Mouse (Mus musculus): ENCODE results near the gene 1110012L19Rik. TPM values are rescaled to one million over a fixed set of nuclear protein-coding genes. Genes with fewer than 3 reads are reported as not detected.
"Not testable (repeated sequence)": the region's sequence is repeated elsewhere in the genome, so short reads cannot be mapped to it uniquely, and the experiment has no call there.

Gene 1110012L19Rik
- polyA plus RNA-seq (2012; fragmentation: generic; extraction: Trizol): 25.5 TPM

DNA sequence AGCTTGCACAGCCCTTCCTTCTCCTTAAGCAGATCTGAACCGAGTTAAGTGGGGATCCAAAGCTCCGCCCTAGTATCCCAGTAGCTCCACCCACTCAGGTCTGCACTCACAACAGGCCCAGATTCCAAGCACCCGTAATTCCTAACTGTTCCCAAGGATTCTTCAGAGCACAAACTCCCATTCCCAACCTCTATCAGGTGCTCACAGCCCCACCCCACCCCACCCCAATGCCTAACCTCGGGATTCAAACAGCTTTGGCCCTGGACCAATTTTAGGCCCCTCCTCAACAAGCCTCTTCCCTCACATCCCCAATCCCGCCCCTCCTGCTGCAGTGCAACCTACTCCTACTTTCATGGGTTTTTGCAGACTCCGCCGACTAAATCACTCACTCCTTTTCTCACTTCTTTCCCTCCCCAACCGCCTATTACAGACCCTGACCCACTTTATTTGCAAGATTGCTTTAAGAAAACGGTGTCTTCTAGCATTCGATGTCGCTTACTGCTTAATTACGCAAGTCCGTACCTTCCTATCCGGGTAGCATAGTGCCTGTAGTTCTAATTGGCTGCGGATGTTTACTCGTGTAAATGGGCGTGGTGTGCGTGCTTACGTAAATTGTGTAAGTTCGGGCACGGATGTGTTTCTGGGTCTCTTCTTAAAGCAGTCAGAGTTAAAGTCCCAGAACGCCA is at the start of gene 1110012L19Rik:
Gene 1110012L19Rik (plus strand): TSS at position 602 of the 686 bp plus-strand sequence.
- Histone ChIP-seq H3ac (ENCODE audit: control insufficient read depth, insufficient read length) (no peak within 1 kb of the TSS), H3K4me3 (peak within 1 kb of the TSS; percentile 45), H3K27me3 (ENCODE audit: control insufficient read depth, insufficient read depth, insufficient read length) (peaks cover 4% of the 10 kb centered on the region), H3K36me3 (ENCODE audit: control insufficient read depth, insufficient read depth) (no peaks in the 10 kb centered on the region), H3K79me2 (ENCODE audit: control insufficient read depth, insufficient read depth) (no peaks in the 10 kb centered on the region), H3K4me2 (ENCODE audit: low read depth) (peak within 1 kb of the TSS; percentile 77)
- TF ChIP-seq POLR2A (IDR thresholded peaks at IDR 0.05; ENCODE audit: insufficient read length, low read depth): peak; percentile 13
- peak; percentile 66; the same call in 1 of the 2 replicates for TF ChIP-seq CEBPB (IDR thresholded peaks at IDR 0.05; ENCODE audit: insufficient read depth, poor library complexity, severe bottlenecking)
- no peak for TF ChIP-seq TCF12 (IDR thresholded peaks at IDR 0.05; ENCODE audit: insufficient read depth, poor library complexity, severe bottlenecking)

- Histone ChIP-seq H3K4me3 (no peak overlapping the region), H3ac (ENCODE audit: control insufficient read depth, insufficient read length) (no peak overlapping the region), H3K36me3 (ENCODE audit: control insufficient read depth, insufficient read depth) (no peaks in the 10 kb centered on the region), H3K4me2 (ENCODE audit: low read depth) (no peak overlapping the region), H3K27me3 (ENCODE audit: control insufficient read depth, insufficient read depth, insufficient read length) (no peaks in the 10 kb centered on the region), H3K79me2 (ENCODE audit: control insufficient read depth, insufficient read depth) (no peaks in the 10 kb centered on the region)
- TF ChIP-seq TCF3 (IDR thresholded peaks at IDR 0.05; ENCODE audit: insufficient read length, low read depth): no peak
- TF ChIP-seq MYOG (IDR thresholded peaks at IDR 0.05; ENCODE audit: control insufficient read depth in 1 of 3, insufficient read depth in 1 of 3, insufficient read length in 2 of 3, low read depth in 2 of 3): no peak
- TF ChIP-seq TCF12 (IDR thresholded peaks at IDR 0.05; ENCODE audit: insufficient read depth, poor library complexity, severe bottlenecking): no peak
- no peak for TF ChIP-seq USF1 (IDR thresholded peaks at IDR 0.05; ENCODE audit: low read depth)
- TF ChIP-seq E2F4 (IDR thresholded peaks at IDR 0.05; ENCODE audit: insufficient read depth): no peak
- TF ChIP-seq MAX (IDR thresholded peaks at IDR 0.05; ENCODE audit: low read depth): no peak
- TF ChIP-seq MYOD1 (IDR thresholded peaks at IDR 0.05; ENCODE audit: control insufficient read depth in 1 of 3, insufficient read length in 2 of 3, low read depth in 2 of 3): no peak
- TF ChIP-seq CEBPB (IDR thresholded peaks at IDR 0.05; ENCODE audit: insufficient read depth, poor library complexity, severe bottlenecking): no peak
- no peak for TF ChIP-seq REST (IDR thresholded peaks at IDR 0.05; ENCODE audit: insufficient read depth, insufficient read length)
- TF ChIP-seq POLR2A (IDR thresholded peaks at IDR 0.05; ENCODE audit: insufficient read length, low read depth): no peak
- TF ChIP-seq POLR2AphosphoS2 (IDR thresholded peaks at IDR 0.05; ENCODE audit: insufficient read length, low read depth): no peak
Observed at GRCm38 (mm10) chrX:70362985-70363384, 22.7 kb upstream of the 1110012L19Rik start.

DNA sequence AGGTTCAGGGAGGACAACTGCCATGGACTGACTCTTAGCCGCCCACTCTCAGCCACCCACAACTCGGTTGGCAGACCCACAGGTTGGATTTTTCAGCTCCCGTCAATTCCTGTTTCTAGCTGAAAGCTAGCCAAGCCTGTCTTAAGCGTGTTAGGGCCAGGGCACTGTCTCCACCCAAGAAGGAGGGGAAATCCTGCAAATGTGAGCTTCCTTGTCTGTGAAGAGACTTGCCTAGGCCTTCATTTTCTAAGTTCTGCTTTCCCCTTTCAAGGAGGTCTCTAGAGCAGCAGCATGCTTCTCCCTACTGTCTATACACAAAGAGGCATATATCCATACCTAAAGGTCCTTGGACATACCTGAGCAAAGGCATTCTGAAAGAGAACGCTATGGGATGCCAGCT is 22.2 kb upstream of the 1110012L19Rik start:
- TF ChIP-seq E2F4 (IDR thresholded peaks at IDR 0.05; ENCODE audit: insufficient read depth) (no peak), MAX (IDR thresholded peaks at IDR 0.05; ENCODE audit: low read depth) (no peak)
- H3K4me2 ChIP-seq (ENCODE audit: low read depth): peak overlapping the region; percentile 74
- no peaks in the 10 kb centered on the region for H3K27me3 ChIP-seq (ENCODE audit: control insufficient read depth, insufficient read depth, insufficient read length)
- H3K4me3 ChIP-seq: no peak overlapping the region
- no peaks in the 10 kb centered on the region for H3K36me3 ChIP-seq (ENCODE audit: control insufficient read depth, insufficient read depth)
- no peaks in the 10 kb centered on the region for H3K79me2 ChIP-seq (ENCODE audit: control insufficient read depth, insufficient read depth)
- H3ac ChIP-seq (ENCODE audit: control insufficient read depth, insufficient read length): no peak overlapping the region

DNA sequence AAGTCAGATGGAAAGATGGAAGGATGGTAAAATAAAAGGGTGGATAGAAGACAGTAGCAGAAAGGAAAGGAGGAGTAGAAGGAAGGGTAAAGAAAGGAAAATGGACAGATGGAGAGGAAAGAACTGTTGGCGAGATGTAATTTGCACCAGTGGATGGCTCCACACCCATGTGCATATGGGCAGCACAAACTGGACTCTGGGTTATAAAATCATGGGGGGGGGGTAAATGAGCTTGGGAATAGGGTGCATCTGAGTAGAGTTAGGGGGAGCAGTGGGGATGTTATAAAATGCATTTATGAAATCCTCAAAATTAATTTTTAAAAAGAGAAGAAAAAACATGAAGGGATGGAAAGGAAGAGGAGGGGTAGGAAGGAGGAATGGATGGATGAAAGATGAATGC is 21.5 kb upstream of the 1110012L19Rik start:
- Histone ChIP-seq H3K4me2 (ENCODE audit: low read depth) (peak overlapping the region; percentile 74), H3K79me2 (ENCODE audit: control insufficient read depth, insufficient read depth) (no peaks in the 10 kb centered on the region), H3K27me3 (ENCODE audit: control insufficient read depth, insufficient read depth, insufficient read length) (no peaks in the 10 kb centered on the region), H3ac (ENCODE audit: control insufficient read depth, insufficient read length) (no peak overlapping the region), H3K4me3 (peak overlapping the region; percentile 21), H3K36me3 (ENCODE audit: control insufficient read depth, insufficient read depth) (no peaks in the 10 kb centered on the region)
- TF ChIP-seq MYOD1 (IDR thresholded peaks at IDR 0.05; ENCODE audit: control insufficient read depth in 1 of 3, insufficient read length in 2 of 3, low read depth in 2 of 3): no peak
- TF ChIP-seq MYOG (IDR thresholded peaks at IDR 0.05; ENCODE audit: control insufficient read depth in 1 of 3, insufficient read depth in 1 of 3, insufficient read length in 2 of 3, low read depth in 2 of 3): no peak
- no peak for TF ChIP-seq REST (IDR thresholded peaks at IDR 0.05; ENCODE audit: insufficient read depth, insufficient read length)
- no peak for TF ChIP-seq E2F4 (IDR thresholded peaks at IDR 0.05; ENCODE audit: insufficient read depth)
- no peak for TF ChIP-seq POLR2A (IDR thresholded peaks at IDR 0.05; ENCODE audit: insufficient read length, low read depth)
- TF ChIP-seq SRF (IDR thresholded peaks at IDR 0.05; ENCODE audit: control insufficient read depth, insufficient read length, low read depth): no peak
- TF ChIP-seq CEBPB (IDR thresholded peaks at IDR 0.05; ENCODE audit: insufficient read depth, poor library complexity, severe bottlenecking): no peak
- no peak for TF ChIP-seq MAX (IDR thresholded peaks at IDR 0.05; ENCODE audit: low read depth)
- TF ChIP-seq TCF12 (IDR thresholded peaks at IDR 0.05; ENCODE audit: insufficient read depth, poor library complexity, severe bottlenecking): no peak
- no peak for TF ChIP-seq POLR2AphosphoS2 (IDR thresholded peaks at IDR 0.05; ENCODE audit: insufficient read length, low read depth)
- TF ChIP-seq USF1 (IDR thresholded peaks at IDR 0.05; ENCODE audit: low read depth): no peak
- TF ChIP-seq TCF3 (IDR thresholded peaks at IDR 0.05; ENCODE audit: insufficient read length, low read depth): no peak

GRCm38 (mm10) chrX:70364661-70365613 is 20.7 kb upstream of the 1110012L19Rik start, which contains the start of gene Ids:
Gene Ids, minus strand, starts transcription at chrX:70365084.
- Histone ChIP-seq H3K27me3 (ENCODE audit: control insufficient read depth, insufficient read depth, insufficient read length) (no peaks in the 10 kb centered on the region), H3ac (ENCODE audit: control insufficient read depth, insufficient read length) (no peak within 1 kb of the TSS), H3K36me3 (ENCODE audit: control insufficient read depth, insufficient read depth) (no peaks in the 10 kb centered on the region), H3K79me2 (ENCODE audit: control insufficient read depth, insufficient read depth) (no peaks in the 10 kb centered on the region), H3K4me3 (peak within 1 kb of the TSS; percentile 21), H3K4me2 (ENCODE audit: low read depth) (peak within 1 kb of the TSS; percentile 74)
- TF ChIP-seq POLR2A (IDR thresholded peaks at IDR 0.05; ENCODE audit: insufficient read length, low read depth) (peak; percentile 41), CEBPB (IDR thresholded peaks at IDR 0.05; ENCODE audit: insufficient read depth, poor library complexity, severe bottlenecking) (peak; percentile 86), MYOG (IDR thresholded peaks at IDR 0.05; ENCODE audit: control insufficient read depth in 1 of 3, insufficient read depth in 1 of 3, insufficient read length in 2 of 3, low read depth in 2 of 3) (no peak), MAX (IDR thresholded peaks at IDR 0.05; ENCODE audit: low read depth) (no peak), SRF (IDR thresholded peaks at IDR 0.05; ENCODE audit: control insufficient read depth, insufficient read length, low read depth) (no peak), REST (IDR thresholded peaks at IDR 0.05; ENCODE audit: insufficient read depth, insufficient read length) (no peak), POLR2AphosphoS2 (IDR thresholded peaks at IDR 0.05; ENCODE audit: insufficient read length, low read depth) (peak; percentile 46), E2F4 (IDR thresholded peaks at IDR 0.05; ENCODE audit: insufficient read depth) (no peak)

DNA sequence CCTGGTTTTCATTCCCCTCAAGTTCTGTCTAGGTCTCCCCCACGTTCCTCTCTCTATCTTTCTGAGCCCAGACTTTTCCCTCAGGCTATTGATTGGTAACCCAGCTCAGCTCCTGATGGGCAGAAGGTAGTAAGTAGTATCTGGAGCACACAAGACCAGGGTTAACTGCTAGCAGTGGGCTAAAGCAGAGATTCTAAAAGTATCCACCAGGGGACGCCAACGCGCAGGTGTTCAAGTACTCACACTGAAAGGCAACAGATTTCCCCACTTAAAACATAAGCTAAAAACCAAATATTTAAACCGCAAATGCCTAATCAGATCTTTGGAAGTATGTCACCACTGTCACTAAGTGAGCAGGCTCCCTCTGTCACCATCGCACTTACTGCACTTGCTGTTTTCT is 15.9 kb upstream of the 1110012L19Rik start:
- not testable (repeated sequence) for H3K27me3 ChIP-seq (ENCODE audit: control insufficient read depth, insufficient read depth, insufficient read length); H3K4me2 ChIP-seq (ENCODE audit: low read depth); H3K4me3 ChIP-seq; H3K36me3 ChIP-seq (ENCODE audit: control insufficient read depth, insufficient read depth); H3K79me2 ChIP-seq (ENCODE audit: control insufficient read depth, insufficient read depth); H3ac ChIP-seq (ENCODE audit: control insufficient read depth, insufficient read length)

- not testable (repeated sequence) for H3K79me2 ChIP-seq (ENCODE audit: control insufficient read depth, insufficient read depth); H3K36me3 ChIP-seq (ENCODE audit: control insufficient read depth, insufficient read depth); H3K4me2 ChIP-seq (ENCODE audit: low read depth); H3ac ChIP-seq (ENCODE audit: control insufficient read depth, insufficient read length); H3K4me3 ChIP-seq; H3K27me3 ChIP-seq (ENCODE audit: control insufficient read depth, insufficient read depth, insufficient read length)
Observed at GRCm38 (mm10) chrX:70374469-70375110, 11.1 kb upstream of the 1110012L19Rik start.

Data from myocyte (in vitro differentiated cells).